Mouse (Mus musculus) liver, embryonic 14.5 days (tissue): ENCODE data around the gene Gbf1. TPM values are rescaled to one million over a fixed set of nuclear protein-coding genes. Genes with fewer than 3 reads are reported as not detected.

Source experiments
- ATAC-seq: fragments of 200-750 bp; cut with Nextera tagmentation; 2 replicates; pipeline ENCODE4 v1.8.0; 2017; ENCODE audit warnings: moderate number of reproducible peaks, mild to moderate bottlenecking, moderate library complexity; ENCODE audit not compliant: insufficient read depth
- DNase-seq, 3 experiments: peaks; one replicate each; pipeline ENCODE4 v3.0.0-alpha.2; 2012 to 2013; ENCODE audit warnings: low read depth in 3 of 3, low spot score in 3 of 3
- H3K27ac ChIP-seq: fragments of 300-500 bp; sonication (generic); 2 replicates; pipeline ENCODE4 v1.5.1; 2014; ENCODE audit warnings: moderate library complexity, mild to moderate bottlenecking, control low read depth, inconsistent platforms
- H3K27me3 ChIP-seq: fragments of 300-500 bp; sonication (generic); 2 replicates; pipeline ENCODE4 v1.6.1; 2014; ENCODE audit warnings: mild to moderate bottlenecking, low read length, moderate library complexity; ENCODE audit not compliant: control insufficient read depth, insufficient read depth
- H3K36me3 ChIP-seq: fragments of 300-500 bp; sonication (generic); replicated peaks from 2 replicates; pipeline ENCODE4 v1.6.1; 2014; ENCODE audit warnings: low read depth; ENCODE audit not compliant: control insufficient read depth, insufficient read depth
- H3K4me1 ChIP-seq, 2 experiments: fragments of 200-500 bp in 1 of 2; fragments of 300-500 bp in 1 of 2; sonication (generic) in 1 of 2; replicated peaks; 2 replicates each; pipeline ENCODE4 v1.6.1; 2012 to 2014; ENCODE audit warnings: antibody characterized with exemption in 1 of 2, inconsistent platforms in 1 of 2, low read length in 1 of 2; ENCODE audit not compliant: control insufficient read depth in 2 of 2, insufficient read depth in 2 of 2
- H3K4me2 ChIP-seq: fragments of 300-500 bp; sonication (generic); 2 replicates; pipeline ENCODE4 v1.6.1; 2014; ENCODE audit warnings: low read depth, mild to moderate bottlenecking, control low read depth, moderate library complexity
- H3K4me3 ChIP-seq, 2 experiments: fragments of 200-500 bp in 1 of 2; fragments of 300-500 bp in 1 of 2; sonication (generic) in 1 of 2; 2 replicates each; pipeline ENCODE4 v1.5.1; 2012 to 2014; ENCODE audit warnings: low read depth in 2 of 2, low read length in 2 of 2, mild to moderate bottlenecking in 2 of 2, control low read depth in 1 of 2, inconsistent platforms in 1 of 2, moderate library complexity in 1 of 2; ENCODE audit not compliant: insufficient read depth in 1 of 2
- H3K9ac ChIP-seq: fragments of 300-500 bp; sonication (generic); replicated peaks from 2 replicates; pipeline ENCODE4 v1.6.1; 2014; ENCODE audit warnings: mild to moderate bottlenecking, control low read depth, moderate library complexity
- H3K9me3 ChIP-seq: fragments of 300-500 bp; sonication (generic); 2 replicates; pipeline ENCODE4 v1.6.1; 2016; ENCODE audit warnings: low read length, mixed read lengths; ENCODE audit not compliant: control insufficient read depth
- CTCF ChIP-seq: IDR thresholded peaks from 2 replicates; pipeline ENCODE4 v1.5.1; 2016; ENCODE audit warnings: antibody characterized with exemption, low read depth, control low read depth
- EP300 ChIP-seq: IDR thresholded peaks from 2 replicates; pipeline ENCODE4 v1.6.1; 2016; ENCODE audit warnings: antibody characterized with exemption, low read depth
- WGBS: fragments of 180-500 bp; shearing (Covaris S2); extraction: QIAGEN DNeasy Blood & Tissue Kit; methylation state at CpG from one replicate; pipeline ENCODE4 v1.1.7; 2014; ENCODE audit not compliant: insufficient replicate concordance; 5-methylcytosine and 5-hydroxymethylcytosine counted together
- polyA plus RNA-seq, 2 experiments: library from polyadenylated mRNA; depleted of rRNA in 1 of 2; stranded (reverse) in 1 of 2; unstranded in 1 of 2; fragments of >200 nt; fragmentation: Nextera tagmentation in 1 of 2; extraction: Ambion mirVana in 1 of 2; gene quantifications; 2 replicates each; pipeline versions ENCODE4 v1.2.1 to v1.2.3; 2012 to 2014

The Gbf1 gene
- polyA plus RNA-seq, 2 experiments: 11.2 to 14.6 TPM

DNA sequence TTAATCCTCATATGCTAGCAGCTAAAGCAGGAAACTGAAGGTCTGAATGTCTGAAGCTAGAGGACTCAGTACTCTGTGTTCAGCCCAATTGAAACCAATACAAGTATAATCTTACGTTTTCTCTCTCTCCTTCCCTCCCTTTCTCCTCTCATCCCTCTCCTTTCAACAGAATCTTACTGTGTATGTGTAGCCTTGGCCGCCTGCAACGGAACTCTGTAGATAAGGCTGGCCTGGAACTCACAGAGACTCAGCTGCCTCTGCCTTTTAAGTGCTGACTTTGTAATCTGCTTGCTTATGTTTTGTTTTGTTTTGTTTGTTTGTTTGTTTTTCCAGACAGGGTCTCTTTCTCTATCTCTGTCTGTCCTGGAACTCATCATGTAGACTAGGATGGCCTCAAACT, 74.0 kb downstream of the Gbf1 start:
- H3K4me2 ChIP-seq: no peak overlapping the region
- no peaks in the 10 kb centered on the region; a peak in 2 of 4 replicates for H3K4me1 ChIP-seq
- ATAC-seq (no peak), DNase-seq (peak in 1 of 3 experiments; percentile 24)
- H3K4me3 ChIP-seq: no peak overlapping the region
- H3K9ac ChIP-seq: no peak overlapping the region
- WGBS: 48% methylated on average over 3 of the region's 3 CpGs
- H3K36me3 ChIP-seq: no peaks in the 10 kb centered on the region
- TF ChIP-seq EP300 (no peak), CTCF (no peak)
- H3K27ac ChIP-seq: no peak overlapping the region
- no peaks in the 10 kb centered on the region for H3K9me3 ChIP-seq
- H3K27me3 ChIP-seq: no peaks in the 10 kb centered on the region

- H3K4me3 ChIP-seq: no peak overlapping the region
- H3K9me3 ChIP-seq: no peaks in the 10 kb centered on the region
- H3K4me1 ChIP-seq: no peaks in the 10 kb centered on the region; a peak in 2 of 4 replicates
- H3K4me2 ChIP-seq: no peak overlapping the region
- H3K27me3 ChIP-seq: no peaks in the 10 kb centered on the region
- no peak for ATAC-seq
- TF ChIP-seq CTCF: no peak
- no peak for TF ChIP-seq EP300
- 66% methylated on average over 3 of the region's 3 CpGs for WGBS
- DNase-seq: peak in 1 of 3 experiments; percentile 41
- H3K9ac ChIP-seq: no peak overlapping the region
- no peaks in the 10 kb centered on the region for H3K36me3 ChIP-seq
- no peak overlapping the region for H3K27ac ChIP-seq
These were observed 75.0 kb downstream of the Gbf1 start for GRCm38 (mm10) chr19:46227300-46227699.

DNA sequence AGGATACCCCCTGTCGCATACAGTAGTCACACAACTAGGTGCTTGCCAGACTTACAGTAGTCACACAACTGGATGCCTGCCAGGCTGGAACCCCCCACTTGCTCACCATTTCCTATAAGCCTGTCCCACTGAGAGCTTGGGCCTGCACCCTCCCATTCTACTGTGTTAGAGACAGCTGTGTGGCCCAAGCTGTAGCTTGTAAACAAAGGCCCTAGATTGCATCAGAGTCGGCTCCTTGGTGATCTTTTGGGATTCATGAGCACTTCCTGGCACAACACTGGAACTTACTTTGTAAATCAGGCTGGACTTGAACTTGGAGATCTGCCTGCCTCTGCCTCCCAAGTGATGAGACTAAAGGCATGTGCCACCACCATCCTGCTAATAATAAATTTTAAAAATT, 82.1 kb downstream of the Gbf1 start:
- no peak for DNase-seq
- no peaks in the 10 kb centered on the region for H3K27me3 ChIP-seq
- H3K9ac ChIP-seq: no peak overlapping the region
- WGBS: 68% methylated on average over 2 of the region's 2 CpGs
- no peaks in the 10 kb centered on the region for H3K4me1 ChIP-seq
- H3K4me3 ChIP-seq: no peak overlapping the region
- no peak for ATAC-seq
- no peaks in the 10 kb centered on the region for H3K36me3 ChIP-seq
- no peak overlapping the region for H3K4me2 ChIP-seq
- no peak overlapping the region for H3K27ac ChIP-seq
- TF ChIP-seq EP300: no peak
- no peak for TF ChIP-seq CTCF
- no peaks in the 10 kb centered on the region for H3K9me3 ChIP-seq

- Histone ChIP-seq H3K4me2 (no peak overlapping the region), H3K9me3 (no peaks in the 10 kb centered on the region), H3K9ac (no peak overlapping the region), H3K4me3 (no peak overlapping the region), H3K27me3 (no peaks in the 10 kb centered on the region), H3K36me3 (no peaks in the 10 kb centered on the region), H3K27ac (no peak overlapping the region), H3K4me1 (no peaks in the 10 kb centered on the region)
- ATAC-seq: no peak
- 67% methylated on average over 5 of the region's 5 CpGs for WGBS
- no peak for DNase-seq
- TF ChIP-seq EP300: no peak
- TF ChIP-seq CTCF: no peak
These were observed 84.3 kb downstream of the Gbf1 start for GRCm38 (mm10) chr19:46236658-46237057.

GRCm38 (mm10) chr19:46240246-46240645, 87.9 kb downstream of the Gbf1 start:
- H3K4me3 ChIP-seq: no peak overlapping the region
- H3K36me3 ChIP-seq: no peaks in the 10 kb centered on the region
- TF ChIP-seq EP300 (no peak), CTCF (no peak)
- DNase-seq (no peak), ATAC-seq (no peak)
- H3K27me3 ChIP-seq: no peaks in the 10 kb centered on the region
- no peaks in the 10 kb centered on the region for H3K9me3 ChIP-seq
- peaks cover 4 to 6% of the 10 kb centered on the region in 2 experiments; a peak in 3 of 4 replicates for H3K4me1 ChIP-seq
- H3K9ac ChIP-seq: no peak overlapping the region
- H3K4me2 ChIP-seq: no peak overlapping the region
- no peak overlapping the region for H3K27ac ChIP-seq
- 45% methylated on average over 2 of the region's 2 CpGs for WGBS
